Mouse (Mus musculus) lung, postnatal 4 days (tissue): Measurements from ENCODE around the gene Haus7.
A peak's percentile ranks its signal among the peaks of the same experiment; 100 is the strongest.
"Not testable (repeated sequence)": the region's sequence is repeated elsewhere in the genome, so short reads cannot be mapped to it uniquely, and the experiment has no call there.

Experiments
- DNase-seq, 2 experiments: peaks; one replicate each; pipeline ENCODE4 v3.0.0; 2021

The Haus7 gene

GRCm38 (mm10) chrX:73465483-73466186 is 6.8 kb upstream of the Haus7 start:
- peak; percentile 62 to 82 for DNase-seq

- DNase-seq, result no peak
These were observed 1.9 kb upstream of the Haus7 start for GRCm38 (mm10) chrX:73460792-73461191.

DNA sequence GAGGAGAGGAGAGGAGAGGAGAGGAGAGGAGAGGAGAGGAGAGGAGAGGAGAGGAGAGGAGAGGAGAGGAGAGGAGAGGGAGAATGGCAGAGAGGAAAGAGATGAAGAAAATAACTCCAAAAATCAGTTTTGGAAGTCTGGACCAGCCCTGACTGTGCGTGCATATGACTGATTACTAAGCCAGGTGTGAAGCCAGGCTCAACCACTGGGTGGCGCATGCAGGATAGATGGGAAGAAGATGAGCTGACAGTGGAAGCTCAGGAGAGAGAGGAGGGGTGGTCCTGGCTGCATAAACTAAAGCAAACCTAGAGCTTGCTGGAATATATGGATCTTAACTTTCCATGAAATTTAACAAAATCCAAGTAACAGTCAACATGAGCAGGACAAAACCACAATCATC is 6.9 kb downstream of the Haus7 start:
- DNase-seq, result peak; percentile 36 to 59

GRCm38 (mm10) chrX:73441428-73441827 is 17.4 kb downstream of the Haus7 start:
- DNase-seq, result no peak

GRCm38 (mm10) chrX:73435252-73435651 is 23.6 kb downstream of the Haus7 start, which contains the start of gene Trex2:
Gene Trex2, minus strand, starts transcription at chrX:73435344.
- DNase-seq, result peak in 1 of 2 experiments; percentile 23

- peak in 1 of 2 experiments; percentile 23 for DNase-seq
These were observed 26.0 kb downstream of the Haus7 start for GRCm38 (mm10) chrX:73432850-73433249.

GRCm38 (mm10) chrX:73430036-73430435 is 28.8 kb downstream of the Haus7 start:
- DNase-seq, result no peak

GRCm38 (mm10) chrX:73412767-73413166 is 46.1 kb downstream of the Haus7 start:
- no peak for DNase-seq

- DNase-seq, result no peak
These were observed 47.8 kb downstream of the Haus7 start, which contains the start of gene Zfp92 for GRCm38 (mm10) chrX:73410880-73411517. Gene Zfp92, plus strand, starts transcription at chrX:73411096.

- DNase-seq, result no peak
These were observed 57.2 kb downstream of the Haus7 start for GRCm38 (mm10) chrX:73401616-73402015.

GRCm38 (mm10) chrX:73400951-73401350 is 57.9 kb downstream of the Haus7 start:
- DNase-seq, result no peak

GRCm38 (mm10) chrX:73398636-73399035 is 60.2 kb downstream of the Haus7 start, which contains the start of gene Gm18336:
Gene Gm18336, minus strand, starts transcription at chrX:73398736.
- not testable (repeated sequence) for DNase-seq

DNA sequence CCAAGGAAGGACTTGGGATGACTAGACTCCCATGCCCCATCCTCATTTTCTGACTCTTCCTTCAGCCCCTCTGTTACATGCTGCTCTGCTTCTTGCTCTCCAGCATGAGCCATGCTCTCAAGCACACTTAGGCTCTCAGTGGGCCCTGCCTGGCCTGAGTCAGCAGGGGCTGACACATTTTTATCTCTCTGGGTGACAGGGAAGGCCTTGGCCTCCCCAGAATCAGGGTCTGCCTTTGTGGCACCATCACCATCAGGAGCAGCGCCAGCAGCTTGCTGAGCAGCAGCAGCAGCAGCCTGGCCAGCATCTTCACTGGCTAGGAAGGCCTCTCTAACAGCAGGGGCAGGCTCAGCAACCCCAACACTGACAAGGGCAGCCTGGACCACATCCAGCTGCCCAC is 62.4 kb downstream of the Haus7 start:
- DNase-seq, result no peak

DNA sequence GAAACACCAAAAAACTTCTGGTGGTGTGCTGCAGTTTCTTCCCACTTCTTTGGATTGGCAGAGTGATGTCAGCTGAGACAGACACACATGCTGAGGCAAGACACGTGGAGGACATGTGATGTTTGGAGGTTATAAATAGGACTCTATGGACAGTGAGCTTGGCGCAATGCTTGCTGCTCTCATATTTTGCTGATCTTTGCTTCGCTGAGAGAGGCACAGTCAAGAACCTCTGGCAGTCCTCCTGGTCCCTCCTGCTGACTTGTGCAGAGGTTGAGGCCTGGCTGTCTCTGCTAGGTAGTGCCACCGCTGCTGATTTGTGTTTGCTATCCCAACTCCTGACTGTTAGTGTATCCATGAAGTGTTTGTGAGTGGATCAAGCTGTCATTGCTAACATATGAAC is 67.4 kb downstream of the Haus7 start:
- DNase-seq, result no peak
